Mouse (Mus musculus) gastrocnemius, postnatal 4 days (tissue): ENCODE data around the gene Taf1d. TPM values are rescaled to one million over a fixed set of nuclear protein-coding genes. Genes with fewer than 3 reads are reported as not detected.
A peak's percentile ranks its signal among the peaks of the same experiment; 100 is the strongest.
"Not testable (repeated sequence)": the region's sequence is repeated elsewhere in the genome, so short reads cannot be mapped to it uniquely, and the experiment has no call there.

Experiments
- DNase-seq, 2 experiments: peaks; one replicate each; pipeline ENCODE4 v3.0.0; 2021 to 2022; ENCODE audit warnings: low spot score in 2 of 2, mixed read lengths in 2 of 2
- long read RNA-seq, 2 experiments: library from polyadenylated mRNA; stranded (forward); transcript quantifications; one replicate each; pipeline ENCODE4 v2.0.0; 2021
- total RNA-seq, 2 experiments: library from RNA; stranded (reverse); gene quantifications; 2 replicates each; pipeline ENCODE4 v1.2.3; 2021

The Taf1d gene
- 10 to 100 TPM; 66.9 to 89.1 TPM for total RNA-seq
- long read RNA-seq, experiment 1, partial matches to known transcripts = 4 of 18 reads
- long read RNA-seq, experiment 1, other reads (novel, unspliced or antisense) = 8 of 18 reads
- long read RNA-seq, experiment 2, transcript Taf1d-204 (12 exons, 1,216 nt) = major isoform, 5 of 30 reads
- long read RNA-seq, experiment 2, partial matches to known transcripts = 6 of 30 reads
- long read RNA-seq, experiment 2, other reads (novel, unspliced or antisense) = 11 of 30 reads

GRCm38 (mm10) chr9:15305503-15306397 lies at the start of gene Taf1d:
Taf1d (plus strand) TSS chr9:15306214.
- DNase-seq = peak; percentile 97 to 98

- DNase-seq = no peak
Measured at GRCm38 (mm10) chr9:15256214-15256613, 49.8 kb upstream of the Taf1d start.

- DNase-seq = no peak
Measured at GRCm38 (mm10) chr9:15261980-15262379, 44.0 kb upstream of the Taf1d start.

- no peak for DNase-seq
Measured at GRCm38 (mm10) chr9:15263487-15263886, 42.5 kb upstream of the Taf1d start.

GRCm38 (mm10) chr9:15273981-15274380 lies 32.0 kb upstream of the Taf1d start:
- no peak for DNase-seq

- no peak for DNase-seq
Measured at GRCm38 (mm10) chr9:15276855-15277254, 29.2 kb upstream of the Taf1d start.

- DNase-seq = no peak
Measured at GRCm38 (mm10) chr9:15278343-15278742, 27.7 kb upstream of the Taf1d start.

GRCm38 (mm10) chr9:15279139-15279648 lies 26.8 kb upstream of the Taf1d start:
- no peak for DNase-seq

- DNase-seq = peak; percentile 86 to 91
Measured at GRCm38 (mm10) chr9:15279649-15280490, 26.1 kb upstream of the Taf1d start, which contains the start of gene Med17. Med17 (minus strand) TSS chr9:15279931.

- DNase-seq = no peak
Measured at GRCm38 (mm10) chr9:15280491-15280879, 25.5 kb upstream of the Taf1d start.

GRCm38 (mm10) chr9:15285443-15285842 lies 20.6 kb upstream of the Taf1d start:
- no peak for DNase-seq

- DNase-seq = no peak
Measured at GRCm38 (mm10) chr9:15287846-15288245, 18.2 kb upstream of the Taf1d start.

GRCm38 (mm10) chr9:15288402-15288801 lies 17.6 kb upstream of the Taf1d start:
- DNase-seq = no peak

- DNase-seq = no peak
Measured at GRCm38 (mm10) chr9:15289251-15289650, 16.8 kb upstream of the Taf1d start.

GRCm38 (mm10) chr9:15297112-15297511 lies 8.9 kb upstream of the Taf1d start:
- no peak for DNase-seq

- no peak for DNase-seq
Measured at GRCm38 (mm10) chr9:15298451-15298850, 7.6 kb upstream of the Taf1d start.

GRCm38 (mm10) chr9:15300056-15300455 lies 6.0 kb upstream of the Taf1d start:
- no peak for DNase-seq

- no peak for DNase-seq
Measured at GRCm38 (mm10) chr9:15301399-15301798, 4.6 kb upstream of the Taf1d start.

GRCm38 (mm10) chr9:15302006-15302405 lies 4.0 kb upstream of the Taf1d start:
- not testable (repeated sequence) for DNase-seq

- DNase-seq = no peak
Measured at GRCm38 (mm10) chr9:15302881-15303280, 3.1 kb upstream of the Taf1d start.
